Mouse (Mus musculus) erythroblast, embryonic 14.5 days (primary cell): ENCODE data around the gene Pgap2.

Source experiments
- GATA1 ChIP-seq: IDR thresholded peaks from 2 replicates; pipeline ENCODE4 v1.6.1; 2012; ENCODE audit warnings: low read length, inconsistent platforms, mixed read lengths
- TAL1 ChIP-seq: IDR thresholded peaks from 3 replicates; pipeline ENCODE4 v1.6.1; 2012; ENCODE audit warnings: low read length, inconsistent platforms, mixed read lengths

GRCm38 (mm10) chr7:102223883-102224738 lies 14.1 kb downstream of the Pgap2 start:
- TF ChIP-seq GATA1 (no peak), TAL1 (no peak)
